Mouse (Mus musculus) adrenal gland, postnatal 0 days (tissue): Measurements from ENCODE around the gene Tor1a. TPM values are rescaled to one million over a fixed set of nuclear protein-coding genes. Genes with fewer than 3 reads are reported as not detected.

Source experiments
- polyA plus RNA-seq: library from polyadenylated mRNA; unstranded; fragments of >200 nt; fragmentation: Nextera tagmentation; extraction: Ambion mirVana; gene quantifications from 2 replicates; pipeline ENCODE4 v1.2.1, GENCODE M21; 2015

Tor1a gene
- polyA plus RNA-seq = 74.8 and 75.9 TPM in 2 replicates

DNA sequence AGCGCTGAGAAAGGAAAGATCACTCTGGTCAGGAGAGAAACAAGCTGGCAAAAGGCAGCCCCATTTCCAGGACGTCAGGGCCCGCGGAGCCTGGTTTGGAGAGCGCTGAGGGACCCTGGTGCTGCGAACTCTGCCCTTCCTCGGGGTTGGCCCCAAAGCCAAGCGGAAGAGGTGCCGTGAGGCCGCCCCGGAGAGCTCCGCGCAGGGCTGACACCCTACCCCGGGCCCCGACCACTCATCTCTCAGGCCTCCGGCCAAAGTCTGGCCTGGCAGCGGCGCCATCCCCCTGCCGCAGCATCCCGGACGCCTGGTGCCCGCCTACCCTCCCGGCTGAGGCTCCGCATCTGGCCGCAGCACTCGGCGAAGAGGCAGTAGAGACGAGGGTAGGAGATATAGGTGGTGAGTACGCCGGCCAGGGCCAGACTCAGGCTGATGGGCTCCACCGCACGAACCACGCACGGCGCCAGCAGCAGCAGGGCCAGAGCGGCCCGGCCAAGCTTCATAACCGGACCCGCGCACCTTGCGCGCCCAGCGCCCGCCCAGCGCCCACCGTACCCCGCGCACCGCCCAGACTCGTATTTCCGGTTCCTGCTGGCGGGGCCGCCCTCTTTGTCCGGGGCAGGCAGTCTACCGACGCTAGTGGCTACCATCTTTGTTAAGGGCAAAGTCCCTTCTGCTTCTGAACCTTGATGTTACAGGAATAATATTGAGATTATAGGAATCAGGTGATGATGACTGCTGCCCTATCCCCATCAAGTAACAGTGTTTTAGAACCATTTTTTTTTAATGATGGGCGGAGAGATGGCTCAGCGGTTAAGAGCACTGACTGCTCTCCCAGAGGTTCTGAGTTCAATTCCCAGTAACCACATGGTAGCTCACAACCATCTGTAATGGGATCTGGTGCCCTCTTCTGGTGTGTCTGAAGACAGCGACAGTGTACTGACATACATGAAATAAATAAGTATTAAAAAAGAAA, at the start of gene Tor1a:
Tor1a (minus strand) TSS at position 582 of the 976 bp plus-strand sequence.

DNA sequence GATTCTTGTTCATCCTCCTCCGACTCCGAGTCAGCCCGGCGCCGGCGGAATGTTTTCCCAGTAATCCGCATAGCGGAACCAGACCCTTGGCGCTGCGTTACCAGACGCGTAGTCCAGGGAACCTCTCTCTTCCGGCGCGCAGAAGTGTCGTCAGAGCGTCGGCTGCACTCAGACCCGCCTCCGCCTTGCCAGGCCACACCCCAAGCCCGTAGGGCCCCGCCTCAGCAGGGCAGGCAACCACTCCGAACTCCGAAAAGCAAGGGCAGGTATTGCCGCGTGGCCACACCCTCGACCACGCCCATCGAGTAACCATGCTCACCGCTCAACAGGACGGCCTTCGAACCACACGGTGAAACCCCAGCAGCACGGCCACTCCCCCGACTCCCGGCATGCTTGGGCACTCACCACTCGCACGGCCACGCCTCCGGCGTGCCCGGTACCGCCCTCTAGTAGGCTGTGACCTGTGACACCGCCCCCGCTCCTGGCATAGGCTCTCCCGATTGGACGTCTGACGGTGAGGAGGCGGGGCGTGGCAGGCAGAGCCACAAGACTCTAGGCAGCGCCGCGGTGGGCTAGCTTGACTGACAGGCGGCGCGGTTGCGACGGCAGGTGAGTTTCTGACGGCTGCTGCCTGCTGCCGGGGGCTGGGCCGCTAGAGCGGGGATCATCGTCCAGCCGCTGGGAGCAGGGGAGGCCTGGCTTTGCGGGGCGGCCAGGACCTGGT, 14.2 kb upstream of the Tor1a start, which contains the start of the genes BC005624 and Usp20:
BC005624 (minus strand) TSS at position 412 of the 724 bp plus-strand sequence.
Usp20 (plus strand) TSS at position 490 of the 724 bp plus-strand sequence.

DNA sequence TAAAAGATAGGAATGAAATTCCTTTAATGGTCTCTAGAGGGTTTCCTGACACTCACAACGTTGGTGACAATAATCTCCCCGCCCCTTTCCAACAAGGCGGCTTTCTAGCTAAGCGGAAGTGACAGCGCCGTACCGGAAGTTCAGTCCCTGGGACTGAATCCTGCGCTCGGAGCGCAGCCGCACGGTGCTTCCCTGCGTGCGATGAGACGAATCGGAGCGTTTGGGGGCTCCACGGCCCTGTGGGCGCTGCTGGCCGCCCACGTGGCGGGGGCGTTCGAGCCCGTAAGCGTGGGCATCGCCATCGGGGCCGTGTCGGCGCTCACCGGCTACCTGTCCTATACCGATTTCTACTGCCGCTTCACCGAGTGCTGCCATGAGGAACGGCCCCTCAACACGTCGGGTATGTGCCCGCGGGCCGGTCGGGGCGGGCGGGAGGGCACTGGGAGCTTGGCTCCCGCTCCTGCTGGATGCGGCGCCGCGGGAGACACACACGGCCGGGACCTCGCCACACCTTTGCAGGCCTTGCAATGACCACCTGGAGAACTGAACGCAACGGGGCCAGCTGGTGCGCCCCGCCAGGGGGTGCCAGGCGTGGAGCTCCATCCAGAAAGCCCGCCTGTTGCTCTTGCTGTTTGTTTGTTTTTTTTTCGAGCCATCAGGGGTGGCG, 14.8 kb downstream of the Tor1a start, which contains the start of gene Tor1b:
Tor1b (plus strand) TSS at position 136 of the 667 bp plus-strand sequence.

GRCm38 (mm10) chr2:30929483-30930045, 38.2 kb downstream of the Tor1a start, which contains the start of gene Ptges:
Gene Ptges (minus strand): TSS chr2:30929863.

Other genes starting within 250 kb of the Tor1a start
- gene 1700001O22Rik, start 164.3 kb downstream of the Tor1a start, polyA plus RNA-seq = 0.43 and 0.65 TPM in 2 replicates
- 81.4 and 91.3 TPM in 2 replicates for gene Ntmt1, start 160.1 kb downstream of the Tor1a start, polyA plus RNA-seq
- 26.4 and 30.8 TPM in 2 replicates for gene Asb6, start 137.6 kb downstream of the Tor1a start, polyA plus RNA-seq
- 5.7 and 11.8 TPM in 2 replicates for gene Prrx2, start 133.0 kb downstream of the Tor1a start, polyA plus RNA-seq
- 6.7 and 8.8 TPM in 2 replicates for gene Ptges, start 38.1 kb downstream of the Tor1a start, polyA plus RNA-seq
- gene Tor1b, start 15.0 kb downstream of the Tor1a start, polyA plus RNA-seq = 26.7 and 37.6 TPM in 2 replicates
- gene BC005624, start 14.3 kb upstream of the Tor1a start, polyA plus RNA-seq = 44.0 and 63.8 TPM in 2 replicates
- 12.7 and 14.6 TPM in 2 replicates for gene Usp20, start 14.3 kb upstream of the Tor1a start, polyA plus RNA-seq
- 11.9 and 12.7 TPM in 2 replicates for gene Fnbp1, start 174.1 kb upstream of the Tor1a start, polyA plus RNA-seq
- gene Gpr107, start 184.4 kb upstream of the Tor1a start, polyA plus RNA-seq = 18.5 and 41.7 TPM in 2 replicates